Mouse (Mus musculus) ES-E14 (cell line): ENCODE results near the gene Gldc.

Experiments
- CHD2 ChIP-seq: IDR thresholded peaks from 2 replicates; pipeline ENCODE4 v1.6.1; 2014; ENCODE audit warnings: mild to moderate bottlenecking, low read depth, low read length, inconsistent platforms
- HCFC1 ChIP-seq: IDR thresholded peaks from 2 replicates; pipeline ENCODE4 v1.6.1; 2012; ENCODE audit warnings: low read length, inconsistent platforms, borderline replicate concordance; ENCODE audit not compliant: insufficient read depth
- MAFK ChIP-seq: IDR thresholded peaks from 2 replicates; pipeline ENCODE4 v1.6.1; 2014; ENCODE audit warnings: mild to moderate bottlenecking, low read depth, low read length, inconsistent platforms; ENCODE audit not compliant: insufficient read depth
- ZC3H11A ChIP-seq: IDR thresholded peaks from 2 replicates; pipeline ENCODE4 v1.6.1; 2012; ENCODE audit warnings: low read depth, mild to moderate bottlenecking, inconsistent platforms, low read length, borderline replicate concordance
- ZNF384 ChIP-seq: IDR thresholded peaks from 2 replicates; pipeline ENCODE4 v1.6.1; 2012; ENCODE audit warnings: low read depth, low read length, inconsistent platforms

DNA sequence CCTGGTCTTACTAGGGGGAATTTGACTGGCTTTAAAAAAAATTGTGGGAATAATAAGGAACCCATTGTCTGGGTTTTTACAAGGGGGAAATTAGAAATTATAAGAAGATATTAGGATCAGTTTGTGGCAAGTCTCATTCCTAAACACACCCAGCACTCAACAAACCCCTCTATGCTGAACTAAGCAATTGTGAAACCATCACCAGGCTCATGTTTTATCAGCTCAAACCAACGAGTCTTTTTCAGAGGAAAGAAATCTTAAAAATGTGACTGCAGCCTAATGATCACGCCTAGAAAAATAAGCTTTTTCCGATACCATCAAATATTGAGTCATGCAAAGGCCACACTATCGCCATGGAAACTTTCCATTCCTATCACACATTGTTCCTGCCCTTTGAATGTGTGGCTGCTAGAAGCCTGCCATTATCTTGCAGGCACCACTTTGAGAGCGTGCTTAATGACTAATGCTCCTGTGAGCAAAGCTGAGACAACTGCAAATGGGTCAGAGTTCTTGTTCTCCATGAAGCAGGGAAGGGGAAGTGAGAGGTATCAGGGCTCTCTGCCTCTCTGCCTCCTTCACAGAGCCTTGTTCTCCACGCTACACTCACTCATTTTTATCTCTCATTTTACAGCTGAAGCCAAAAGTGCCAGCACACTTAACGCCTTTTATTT, 50.1 kb downstream of the Gldc start:
- no peak for TF ChIP-seq MAFK
- no peak for TF ChIP-seq ZC3H11A
- TF ChIP-seq ZNF384, result no peak
- TF ChIP-seq HCFC1, result no peak
- no peak for TF ChIP-seq CHD2
